Mouse (Mus musculus) T-cell, adult 2 months (primary cell): ENCODE data around the gene Trpm3.

Experiments used
- DNase-seq: peaks from one replicate; pipeline ENCODE4 v3.0.0; 2022; ENCODE audit warnings: low spot score

The Trpm3 gene

GRCm38 (mm10) chr19:23041483-23042167 lies 902.8 kb downstream of the Trpm3 start:
- DNase-seq, result no peak

- no peak for DNase-seq
Measured at GRCm38 (mm10) chr19:23042168-23042733, 903.4 kb downstream of the Trpm3 start.

- no peak for DNase-seq
Measured at GRCm38 (mm10) chr19:23043699-23044098, 904.9 kb downstream of the Trpm3 start.
